Mouse (Mus musculus) forebrain, postnatal 0 days (tissue): ENCODE data around the gene Olfr492. TPM values are rescaled to one million over a fixed set of nuclear protein-coding genes. Genes with fewer than 3 reads are reported as not detected.

ENCODE experiments used
- ATAC-seq: fragments of 200-750 bp; cut with Nextera tagmentation; 2 replicates; pipeline ENCODE4 v1.8.0; 2017; ENCODE audit warnings: mild to moderate bottlenecking, moderate library complexity
- DNase-seq: peaks from one replicate; pipeline ENCODE4 v3.0.0-alpha.2; 2015
- H3K27ac ChIP-seq: fragments of 300-500 bp; sonication (generic); 2 replicates; pipeline ENCODE4 v1.5.1; 2014; ENCODE audit warnings: low read depth, mild to moderate bottlenecking, antibody characterized with exemption, low read length, moderate library complexity, mixed read lengths
- H3K27me3 ChIP-seq: fragments of 300-500 bp; sonication (generic); 2 replicates; pipeline ENCODE4 v1.6.1; 2014; ENCODE audit warnings: mild to moderate bottlenecking, low read length, mixed read lengths; ENCODE audit not compliant: insufficient read depth
- H3K36me3 ChIP-seq: fragments of 300-500 bp; sonication (generic); 2 replicates; pipeline ENCODE4 v1.6.1; 2014; ENCODE audit warnings: mild to moderate bottlenecking, moderate library complexity; ENCODE audit not compliant: insufficient read depth
- H3K4me1 ChIP-seq: fragments of 300-500 bp; sonication (generic); 2 replicates; pipeline ENCODE4 v1.6.1; 2014; ENCODE audit warnings: antibody characterized with exemption; ENCODE audit not compliant: insufficient read depth
- H3K4me2 ChIP-seq: fragments of 300-500 bp; sonication (generic); 2 replicates; pipeline ENCODE4 v1.6.1; 2014; ENCODE audit warnings: low read depth, mild to moderate bottlenecking, moderate library complexity
- H3K4me3 ChIP-seq: fragments of 300-500 bp; sonication (generic); 2 replicates; pipeline ENCODE4 v1.5.1; 2014; ENCODE audit warnings: low read depth, low read length, mixed read lengths
- H3K9ac ChIP-seq: fragments of 300-500 bp; sonication (generic); 2 replicates; pipeline ENCODE4 v1.6.1; 2014; ENCODE audit warnings: mild to moderate bottlenecking
- H3K9me3 ChIP-seq: fragments of 300-500 bp; sonication (generic); 2 replicates; pipeline ENCODE4 v1.6.1; 2016; ENCODE audit warnings: low read length
- CTCF ChIP-seq: sonication (generic); IDR thresholded peaks from 2 replicates; pipeline ENCODE4 v1.5.1; 2016; ENCODE audit warnings: antibody characterized with exemption, control low read depth, low read depth
- WGBS: fragments of 180-500 bp; shearing (Covaris S2); extraction: QIAGEN DNeasy Blood & Tissue Kit; methylation state at CpG from one replicate; pipeline ENCODE4 v1.1.7; 2014; 5-methylcytosine and 5-hydroxymethylcytosine counted together
- polyA plus RNA-seq: library from polyadenylated mRNA; unstranded; fragments of >200 nt; fragmentation: Nextera tagmentation; extraction: Ambion mirVana; gene quantifications from 2 replicates; pipeline ENCODE4 v1.2.1, GENCODE M21; 2015
- total RNA-seq: library from RNA; depleted of rRNA; stranded (reverse); fragments of >200 nt; gene quantifications from 2 replicates; pipeline ENCODE4 v1.2.3, GENCODE M21; 2014; rRNA removed

Gene Olfr492
- total RNA-seq (not detected in 2 replicates), polyA plus RNA-seq (not detected in 2 replicates)

GRCm38 (mm10) chr7:108323574-108323973, at the start of gene Olfr492:
Gene Olfr492, minus strand, starts transcription at chr7:108323674.
- WGBS: 84% methylated on average over 2 of the region's 2 CpGs

DNA sequence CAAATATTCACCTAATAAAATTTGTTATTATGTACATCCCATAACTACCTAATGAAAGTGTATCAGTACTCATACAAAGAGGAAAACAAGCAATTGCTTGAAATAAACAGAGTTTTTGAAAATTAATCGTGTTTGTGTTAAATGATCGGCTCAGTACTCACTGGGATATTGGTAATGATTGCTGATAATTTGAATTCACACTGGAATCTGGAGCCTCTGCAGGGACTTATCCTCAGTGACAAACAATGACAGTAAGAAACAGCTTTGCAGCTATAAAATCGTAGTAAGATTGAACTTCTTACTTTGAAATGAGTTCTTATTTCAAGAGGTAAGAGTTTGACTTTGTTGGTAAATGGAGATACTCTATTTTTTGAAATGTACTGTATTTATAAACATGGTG, 41.6 kb upstream of the Olfr492 start, which contains the start of gene Olfr494:
Olfr494 (plus strand) TSS at position 301 of the 400 bp plus-strand sequence.
- no peak for TF ChIP-seq CTCF
- WGBS: 87% methylated on average over 3 of the region's 3 CpGs
- no peak for ATAC-seq

More at GRCm38 (mm10) chr7:108323574-108323973, at the start of gene Olfr492:
- ATAC-seq (no peak), DNase-seq (no peak)
- no peak within 1 kb of the TSS for H3K9ac ChIP-seq
- TF ChIP-seq CTCF: no peak
- H3K27me3 ChIP-seq: no peaks in the 10 kb centered on the region
- H3K4me2 ChIP-seq: no peak within 1 kb of the TSS
- no peak within 1 kb of the TSS for H3K4me3 ChIP-seq
- H3K4me1 ChIP-seq: no peaks in the 10 kb centered on the region
- no peaks in the 10 kb centered on the region for H3K36me3 ChIP-seq
- no peak within 1 kb of the TSS for H3K27ac ChIP-seq
- H3K9me3 ChIP-seq: no peaks in the 10 kb centered on the region

GRCm38 (mm10) chr7:108346879-108347278, 23.4 kb upstream of the Olfr492 start, which contains the start of gene Olfr493:
Gene Olfr493, minus strand, starts transcription at chr7:108346979.
- no peak for TF ChIP-seq CTCF
- no peaks in the 10 kb centered on the region for H3K36me3 ChIP-seq
- no peak within 1 kb of the TSS for H3K27ac ChIP-seq
- no peaks in the 10 kb centered on the region for H3K4me1 ChIP-seq
- no peaks in the 10 kb centered on the region for H3K27me3 ChIP-seq
- 59% methylated on average over 1 of the region's 1 CpGs for WGBS
- H3K9ac ChIP-seq: no peak within 1 kb of the TSS
- H3K4me2 ChIP-seq: no peak within 1 kb of the TSS
- ATAC-seq: no peak
- no peak within 1 kb of the TSS for H3K4me3 ChIP-seq
- no peak for DNase-seq
- no peaks in the 10 kb centered on the region for H3K9me3 ChIP-seq

More for the DNA sequence above, 41.6 kb upstream of the Olfr492 start, which contains the start of gene Olfr494:
- H3K27ac ChIP-seq: no peak within 1 kb of the TSS
- H3K9me3 ChIP-seq: no peaks in the 10 kb centered on the region
- no peak within 1 kb of the TSS for H3K4me3 ChIP-seq
- H3K4me2 ChIP-seq: no peak within 1 kb of the TSS
- no peaks in the 10 kb centered on the region for H3K27me3 ChIP-seq
- no peak within 1 kb of the TSS for H3K9ac ChIP-seq
- H3K36me3 ChIP-seq: no peaks in the 10 kb centered on the region
- DNase-seq: no peak
- H3K4me1 ChIP-seq: no peaks in the 10 kb centered on the region

GRCm38 (mm10) chr7:108313151-108313550, 10.3 kb downstream of the Olfr492 start, which contains the start of gene Olfr491:
Gene Olfr491, plus strand, starts transcription at chr7:108313451.
- H3K36me3 ChIP-seq: no peaks in the 10 kb centered on the region
- no peaks in the 10 kb centered on the region for H3K9me3 ChIP-seq
- WGBS: 87% methylated on average over 1 of the region's 1 CpGs
- no peaks in the 10 kb centered on the region for H3K27me3 ChIP-seq
- ATAC-seq (no peak), DNase-seq (no peak)
- no peak for TF ChIP-seq CTCF
- H3K27ac ChIP-seq: no peak within 1 kb of the TSS
- no peak within 1 kb of the TSS for H3K4me2 ChIP-seq
- no peaks in the 10 kb centered on the region for H3K4me1 ChIP-seq
- H3K9ac ChIP-seq: no peak within 1 kb of the TSS
- no peak within 1 kb of the TSS for H3K4me3 ChIP-seq

DNA sequence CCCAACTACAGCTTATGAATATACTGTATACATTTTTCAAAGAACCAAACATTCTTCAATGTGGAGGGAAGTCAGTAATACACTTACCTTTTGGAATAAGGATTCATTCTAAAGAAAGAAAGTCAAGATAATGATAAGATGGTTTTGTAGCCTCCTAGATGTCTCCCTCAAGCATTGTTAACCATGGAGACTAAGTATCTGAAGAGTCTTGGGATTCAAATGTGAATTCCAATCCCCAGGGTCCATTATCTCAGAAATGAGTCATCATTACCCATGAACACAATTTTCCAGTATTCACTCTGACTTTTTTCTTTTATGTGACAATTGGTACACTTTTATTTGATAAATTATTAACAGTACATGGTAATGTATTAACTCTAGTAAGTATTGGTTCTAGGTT, 34.6 kb downstream of the Olfr492 start, which contains the start of gene Olfr490:
Olfr490 (minus strand) TSS at position 101 of the 400 bp plus-strand sequence.
- H3K36me3 ChIP-seq: no peaks in the 10 kb centered on the region
- no peak for TF ChIP-seq CTCF
- ATAC-seq: no peak
- no peak within 1 kb of the TSS for H3K9ac ChIP-seq
- DNase-seq: no peak
- no peaks in the 10 kb centered on the region for H3K9me3 ChIP-seq
- no peak within 1 kb of the TSS for H3K27ac ChIP-seq
- H3K4me1 ChIP-seq: no peaks in the 10 kb centered on the region
- H3K27me3 ChIP-seq: no peaks in the 10 kb centered on the region
- no peak within 1 kb of the TSS for H3K4me3 ChIP-seq
- H3K4me2 ChIP-seq: no peak within 1 kb of the TSS

Other genes starting within 250 kb of the Olfr492 start
- gene Olfr481, start 243.8 kb downstream of the Olfr492 start, total RNA-seq: not detected in 2 replicates
- gene Olfr481, start 243.8 kb downstream of the Olfr492 start, polyA plus RNA-seq: not detected in 2 replicates
- not detected in 2 replicates for gene Olfr482, start 226.1 kb downstream of the Olfr492 start, total RNA-seq
- gene Olfr482, start 226.1 kb downstream of the Olfr492 start, polyA plus RNA-seq: 0.08 TPM in 1 of 2 replicates, not detected in the other
- not detected in 2 replicates for gene Olfr483, start 222.8 kb downstream of the Olfr492 start, total RNA-seq
- gene Olfr483, start 222.8 kb downstream of the Olfr492 start, polyA plus RNA-seq: not detected in 2 replicates
- not detected in 2 replicates for gene Olfr484, start 196.2 kb downstream of the Olfr492 start, total RNA-seq
- not detected in 2 replicates for gene Olfr484, start 196.2 kb downstream of the Olfr492 start, polyA plus RNA-seq
- not detected in 2 replicates for gene Olfr485, start 163.8 kb downstream of the Olfr492 start, total RNA-seq
- gene Olfr485, start 163.8 kb downstream of the Olfr492 start, polyA plus RNA-seq: not detected in 2 replicates
- not detected in 2 replicates for gene Olfr486, start 150.9 kb downstream of the Olfr492 start, total RNA-seq
- gene Olfr486, start 150.9 kb downstream of the Olfr492 start, polyA plus RNA-seq: not detected in 2 replicates
- gene Olfr487, start 109.0 kb downstream of the Olfr492 start, total RNA-seq: not detected in 2 replicates
- not detected in 2 replicates for gene Olfr487, start 109.0 kb downstream of the Olfr492 start, polyA plus RNA-seq
- gene Olfr488, start 65.3 kb downstream of the Olfr492 start, total RNA-seq: not detected in 2 replicates
- not detected in 2 replicates for gene Olfr488, start 65.3 kb downstream of the Olfr492 start, polyA plus RNA-seq
- not detected in 2 replicates for gene Olfr490, start 34.7 kb downstream of the Olfr492 start, total RNA-seq
- gene Olfr490, start 34.7 kb downstream of the Olfr492 start, polyA plus RNA-seq: not detected in 2 replicates
- not detected in 2 replicates for gene Olfr491, start 10.2 kb downstream of the Olfr492 start, total RNA-seq
- gene Olfr491, start 10.2 kb downstream of the Olfr492 start, polyA plus RNA-seq: not detected in 2 replicates
- not detected in 2 replicates for gene Olfr493, start 23.3 kb upstream of the Olfr492 start, total RNA-seq
- not detected in 2 replicates for gene Olfr493, start 23.3 kb upstream of the Olfr492 start, polyA plus RNA-seq
- gene Olfr494, start 41.7 kb upstream of the Olfr492 start, total RNA-seq: not detected in 2 replicates
- not detected in 2 replicates for gene Olfr494, start 41.7 kb upstream of the Olfr492 start, polyA plus RNA-seq
- gene Olfr495, start 69.5 kb upstream of the Olfr492 start, total RNA-seq: not detected in 2 replicates
- not detected in 2 replicates for gene Olfr495, start 69.5 kb upstream of the Olfr492 start, polyA plus RNA-seq
- not detected in 2 replicates for gene Olfr497, start 96.7 kb upstream of the Olfr492 start, total RNA-seq
- gene Olfr497, start 96.7 kb upstream of the Olfr492 start, polyA plus RNA-seq: not detected in 2 replicates
- gene Olfr498, start 141.7 kb upstream of the Olfr492 start, total RNA-seq: not detected in 2 replicates
- gene Olfr498, start 141.7 kb upstream of the Olfr492 start, polyA plus RNA-seq: not detected in 2 replicates
- gene Olfr502, start 201.4 kb upstream of the Olfr492 start, total RNA-seq: not detected in 2 replicates
- not detected in 2 replicates for gene Olfr502, start 201.4 kb upstream of the Olfr492 start, polyA plus RNA-seq
- gene Olfr503, start 220.9 kb upstream of the Olfr492 start, total RNA-seq: not detected in 2 replicates
- not detected in 2 replicates for gene Olfr503, start 220.9 kb upstream of the Olfr492 start, polyA plus RNA-seq
- gene Olfr504, start 242.1 kb upstream of the Olfr492 start, total RNA-seq: not detected in 2 replicates
- gene Olfr504, start 242.1 kb upstream of the Olfr492 start, polyA plus RNA-seq: not detected in 2 replicates